19 mouse cellular contexts compared by ENCODE assay signal in the genomic region with DNA sequence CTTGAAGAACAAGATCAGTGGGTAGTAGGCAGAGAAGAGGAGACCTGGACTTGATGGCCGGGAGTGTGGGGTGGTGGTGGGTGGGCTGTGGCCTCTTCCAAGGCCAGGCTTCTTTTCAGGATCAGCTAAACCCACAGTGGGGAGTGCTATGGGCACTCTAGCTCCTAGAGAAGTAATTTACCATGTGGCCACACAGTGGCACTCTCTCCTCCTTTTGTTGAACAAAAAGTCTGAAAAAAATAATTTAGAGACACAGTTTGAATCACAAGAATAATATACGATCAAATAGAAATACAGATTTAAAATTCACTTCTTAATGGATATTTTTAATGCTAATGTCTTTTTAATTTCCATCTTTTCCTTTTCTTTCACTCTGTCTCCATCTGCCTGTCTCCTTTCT. TPM values are rescaled to one million over a fixed set of nuclear protein-coding genes. Genes with fewer than 3 reads are reported as not detected.
A peak's percentile ranks its signal among the peaks of the same experiment; 100 is the strongest.
DNase-seq lines count a peak whose midpoint lies in the region; ATAC-seq and TF ChIP-seq lines count a peak whose summit lies in the region.
"Had no signal": no experiment of that assay in that cellular context is flagged by ENCODE, and none has a peak within 500 bp of the region (broad histone marks: within the 10 kb centered on the region; RNA-seq: fewer than 3 reads in every experiment).

No protein-coding gene starts in this region.

- no peaks in the 10 kb centered on the region for H3K36me3 ChIP-seq in thymus, adult 2 months (ENCODE audit: control insufficient read depth, insufficient read depth, low read length)
- no peaks in the 10 kb centered on the region for H3K36me3 ChIP-seq in stomach, postnatal 0 days (ENCODE audit: control insufficient read depth, insufficient read depth, low read length)
- H3K36me3 ChIP-seq: midbrain, embryonic 15.5 days; neural tube, embryonic 12.5 days had no signal

- TF ChIP-seq EP300 in stomach, postnatal 0 days (optimal IDR thresholded peaks at IDR 0.05), result no peak

- H3K4me3 ChIP-seq in thymus, adult 2 months (ENCODE audit: control insufficient read depth, insufficient read depth, low read length), result no peak overlapping the region
- H3K4me3 ChIP-seq in stomach, postnatal 0 days (ENCODE audit: low read depth, low read length), result no peak overlapping the region
- H3K4me3 ChIP-seq: forebrain, embryonic 13.5 days; gastrocnemius, adult 2 months; midbrain, embryonic 15.5 days; neural tube, embryonic 12.5 days had no signal

- no peak overlapping the region for H3K4me2 ChIP-seq in stomach, postnatal 0 days (replicated peaks; ENCODE audit: low read depth)
- H3K4me2 ChIP-seq: forebrain, embryonic 13.5 days; midbrain, embryonic 15.5 days; neural tube, embryonic 12.5 days had no signal

- H3K9ac ChIP-seq in stomach, postnatal 0 days (ENCODE audit: low read length), result no peak overlapping the region
- H3K9ac ChIP-seq: forebrain, embryonic 13.5 days; midbrain, embryonic 15.5 days; neural tube, embryonic 12.5 days had no signal

- H3K9me3 ChIP-seq in stomach, postnatal 0 days (ENCODE audit: control insufficient read depth, low read length), result no peaks in the 10 kb centered on the region
- H3K9me3 ChIP-seq: forebrain, embryonic 13.5 days; midbrain, embryonic 15.5 days; neural tube, embryonic 12.5 days had no signal

- H3K27ac ChIP-seq in thymus, adult 2 months (ENCODE audit: control insufficient read depth, insufficient read depth, low read length), result no peak overlapping the region
- H3K27ac ChIP-seq in stomach, postnatal 0 days (replicated peaks), result no peak overlapping the region
- H3K27ac ChIP-seq: forebrain, embryonic 13.5 days; gastrocnemius, adult 2 months; midbrain, embryonic 15.5 days; neural tube, embryonic 12.5 days had no signal

- H3K4me1 ChIP-seq in thymus, adult 2 months (replicated peaks; ENCODE audit: control insufficient read depth, insufficient read depth, low read length), result peaks cover 14% of the 10 kb centered on the region
- no peaks in the 10 kb centered on the region for H3K4me1 ChIP-seq in stomach, postnatal 0 days (replicated peaks; ENCODE audit: control insufficient read depth, insufficient read depth)
- H3K4me1 ChIP-seq: forebrain, embryonic 13.5 days; midbrain, embryonic 15.5 days; neural tube, embryonic 12.5 days had no signal

- no peak for TF ChIP-seq POLR2A in thymus, adult 2 months (IDR thresholded peaks at IDR 0.05; ENCODE audit: control insufficient read depth, extremely low read depth, insufficient read depth, low read length, poor library complexity)

- ATAC-seq in stomach, postnatal 0 days (ENCODE audit: low FRiP score, low TSS enrichment), result no peak
- ATAC-seq: forebrain, embryonic 13.5 days; inflammation-experienced regulatory T-cells, adult 6 months; midbrain, embryonic 15.5 days had no signal

- WGBS in thymus, adult 2 months, result 57% methylated on average over 2 of the region's 2 CpGs
- WGBS in stomach, postnatal 0 days, result 38% methylated on average over 2 of the region's 2 CpGs

- DNase-seq in kidney, postnatal 10 days, result peak; percentile 40
- no peak for DNase-seq in kidney, adult 9 months
- DNase-seq in thymus, adult 2 months, result peak; percentile 23
- no peak for DNase-seq in thymus, postnatal 36 days
- DNase-seq in NIH3T3 (ENCODE audit: low read depth) (peak; percentile 49), adipocyte (ENCODE audit: low spot score) (no peak)
- no peak for DNase-seq in stomach, postnatal 0 days (ENCODE audit: low spot score)
- DNase-seq: adrenal gland, postnatal 25 days; cerebellum, postnatal 25 days; gastrocnemius, adult 2 months; heart, adult 18-20 months; heart, postnatal 14 days; lung, postnatal 36 days; right cerebral cortex, postnatal 4 days had no signal

- TF ChIP-seq CTCF in thymus, adult 2 months (IDR thresholded peaks at IDR 0.05; ENCODE audit: borderline replicate concordance, control insufficient read depth, extremely low read depth, insufficient read depth, low read length, poor library complexity), result no peak
- peak; percentile 56 for TF ChIP-seq CTCF in stomach, postnatal 0 days (IDR thresholded peaks at IDR 0.05; ENCODE audit: low read depth)

- no peaks in the 10 kb centered on the region for H3K27me3 ChIP-seq in thymus, adult 2 months (ENCODE audit: control insufficient read depth, insufficient read depth, low read length)
- H3K27me3 ChIP-seq in stomach, postnatal 0 days (ENCODE audit: control insufficient read depth, insufficient read depth, low read length), result no peaks in the 10 kb centered on the region
- H3K27me3 ChIP-seq: midbrain, embryonic 15.5 days; neural tube, embryonic 12.5 days had no signal

RNA-seq across cellular contexts. Expression of a gene that starts 6.3 kb away (rescaled TPM):
- polyA plus RNA-seq in thymus, adult 2 months (2012; rRNA removed), result 1.8 and 2.0 TPM in 2 replicates
- polyA plus RNA-seq in stomach, postnatal 0 days (2015; fragmentation: Nextera tagmentation; extraction: Ambion mirVana), result 0.07 and 0.40 TPM in 2 replicates
- polyA plus RNA-seq: inflammation-experienced regulatory T-cells, adult 6 months; liver, adult 2 months; midbrain, embryonic 15.5 days had no signal

RNA-seq across cellular contexts. Expression of a gene that starts 13.0 kb away (rescaled TPM):
- 24.7 and 25.3 TPM in 2 replicates for polyA plus RNA-seq in thymus, adult 2 months (2012; rRNA removed)
- polyA plus RNA-seq in stomach, postnatal 0 days (2015; fragmentation: Nextera tagmentation; extraction: Ambion mirVana), result 4.9 and 5.1 TPM in 2 replicates

RNA-seq across cellular contexts. Expression of a gene that starts 44.5 kb away (rescaled TPM):
- 33.7 and 34.5 TPM in 2 replicates for polyA plus RNA-seq in thymus, adult 2 months (2012; rRNA removed)
- polyA plus RNA-seq in stomach, postnatal 0 days (2015; fragmentation: Nextera tagmentation; extraction: Ambion mirVana), result 13.1 and 14.0 TPM in 2 replicates

Comparison
In these comparisons a context has a peak if more than half of its experiments do, and no peak if none do; other contexts are left out.
1. DNase-seq: peak in kidney, postnatal 10 days (single experiment), thymus, adult 2 months (single experiment) and NIH3T3 (single experiment); none in kidney, adult 9 months (single experiment), thymus, postnatal 36 days (0 of 2), stomach, postnatal 0 days (single experiment) and adipocyte (single experiment).